Mouse (Mus musculus) frontal cortex, postnatal 25 days (tissue): ENCODE results near the gene Klf9.

Experiments
- DNase-seq, 2 experiments: peaks; one replicate each; pipeline ENCODE4 v3.0.0; 2022; ENCODE audit warnings: low spot score in 2 of 2

Klf9 gene

DNA sequence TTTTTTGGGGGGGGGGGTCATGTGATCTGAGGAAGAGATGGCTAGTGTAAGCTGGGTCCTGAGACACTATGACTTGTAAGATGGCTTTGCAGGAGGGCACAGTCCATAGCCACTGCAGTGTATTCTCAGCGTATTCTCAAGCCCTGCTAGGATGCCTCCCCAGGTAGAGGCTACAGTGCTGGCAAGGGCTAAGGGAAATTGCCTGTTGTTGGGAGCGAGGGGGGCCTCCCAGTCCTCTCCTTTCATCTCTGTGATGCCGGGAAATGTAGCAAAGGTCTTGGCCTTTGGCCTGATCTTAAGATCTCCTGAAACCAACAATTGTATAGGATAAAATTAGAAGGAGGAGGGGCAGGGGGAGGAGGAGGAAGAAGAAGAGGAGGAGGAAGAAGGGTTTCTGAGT lies 22.3 kb downstream of the Klf9 start:
- DNase-seq = no peak

DNA sequence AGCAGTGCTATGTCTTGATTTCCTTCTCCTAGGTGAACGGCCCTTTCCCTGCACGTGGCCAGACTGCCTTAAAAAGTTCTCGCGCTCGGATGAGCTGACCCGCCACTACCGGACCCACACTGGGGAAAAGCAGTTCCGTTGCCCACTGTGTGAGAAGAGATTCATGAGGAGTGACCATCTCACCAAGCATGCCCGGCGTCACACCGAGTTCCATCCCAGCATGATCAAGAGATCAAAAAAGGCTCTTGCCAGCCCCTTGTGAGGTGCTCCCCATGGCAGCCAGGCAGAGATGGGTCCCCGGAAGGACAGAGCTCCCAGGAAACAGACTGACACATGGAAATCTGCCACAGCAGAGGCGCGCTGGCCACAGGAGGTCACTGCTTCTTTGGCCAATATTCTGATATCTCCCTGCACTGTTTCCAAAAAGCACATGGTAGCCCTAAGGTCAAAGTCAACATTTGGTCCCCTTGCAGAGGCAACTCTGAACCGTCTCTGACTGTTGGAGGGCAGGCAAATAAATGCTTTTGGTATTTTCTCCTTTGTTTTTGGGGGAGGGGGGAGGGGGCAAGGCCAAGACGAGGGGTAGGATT lies 23.7 kb downstream of the Klf9 start:
- DNase-seq = no peak

DNA sequence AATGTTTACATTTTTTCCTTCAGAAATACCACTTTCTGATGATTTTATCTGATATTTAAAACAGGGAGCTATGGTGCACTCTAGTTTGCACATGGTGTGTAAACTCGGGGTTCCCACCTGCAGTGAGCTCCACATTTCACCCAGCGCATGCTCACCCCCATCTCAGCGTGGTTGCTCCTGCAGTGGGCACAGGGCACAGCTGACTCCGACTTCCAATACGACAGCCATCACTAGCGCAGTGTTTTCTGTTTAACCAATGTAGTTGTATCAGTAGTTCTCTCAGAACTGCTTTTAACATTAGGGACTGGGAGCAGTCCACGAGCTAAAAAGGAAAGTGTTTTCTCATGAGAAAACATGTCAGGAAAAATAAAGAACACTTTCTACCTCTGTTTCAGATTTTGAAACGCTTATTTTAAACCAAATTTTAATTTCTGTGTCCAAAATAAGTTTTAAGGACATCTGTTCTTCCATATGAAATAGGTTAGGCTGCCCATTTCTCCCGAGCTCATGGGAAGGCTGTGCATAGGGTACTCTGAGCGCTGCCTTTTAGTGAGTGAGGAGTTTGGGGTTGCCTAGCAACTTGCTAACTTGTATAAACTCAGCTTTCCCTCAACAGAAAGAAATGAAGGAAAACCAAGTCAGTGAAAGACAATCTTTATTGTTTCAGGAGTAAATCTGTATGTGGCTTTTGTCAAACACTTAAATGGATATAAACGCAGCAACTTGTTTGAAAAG lies 25.7 kb downstream of the Klf9 start:
- DNase-seq = no peak

DNA sequence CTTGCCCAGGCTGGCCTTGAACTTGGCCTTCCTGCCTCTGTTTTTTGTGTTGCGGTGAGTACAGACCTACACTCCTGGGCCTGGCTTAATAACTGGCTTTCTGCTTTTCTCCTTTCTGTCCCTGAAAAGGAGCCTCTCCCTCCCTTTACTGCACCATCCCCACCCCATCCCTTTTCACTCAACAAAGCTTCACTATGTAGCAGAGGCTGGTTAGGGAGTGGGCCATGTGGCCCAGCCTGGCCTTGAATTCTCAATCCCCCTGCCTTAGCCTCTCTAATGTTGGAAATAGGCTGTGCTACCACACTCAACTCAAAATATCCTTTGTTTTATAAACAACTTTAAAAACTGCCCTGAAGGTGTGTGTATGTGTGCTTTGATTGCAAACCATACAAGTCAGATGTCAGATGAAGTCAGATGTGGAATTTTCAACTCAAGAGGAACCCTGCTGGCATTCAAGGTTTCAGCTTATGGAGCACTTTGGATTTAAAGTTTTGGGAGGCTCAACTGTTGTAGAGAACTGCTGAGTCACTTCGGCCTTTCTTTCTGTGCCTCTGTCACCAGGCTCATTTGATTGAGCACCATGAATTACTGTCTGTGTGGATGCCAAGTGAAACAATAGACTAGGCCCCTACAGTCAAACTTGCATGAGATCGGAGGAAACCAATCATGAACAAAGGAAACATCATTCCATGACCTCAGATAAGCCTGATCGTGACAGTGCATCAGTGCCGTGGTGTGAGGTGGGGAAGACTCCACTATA lies 28.1 kb downstream of the Klf9 start:
- DNase-seq = no peak

DNA sequence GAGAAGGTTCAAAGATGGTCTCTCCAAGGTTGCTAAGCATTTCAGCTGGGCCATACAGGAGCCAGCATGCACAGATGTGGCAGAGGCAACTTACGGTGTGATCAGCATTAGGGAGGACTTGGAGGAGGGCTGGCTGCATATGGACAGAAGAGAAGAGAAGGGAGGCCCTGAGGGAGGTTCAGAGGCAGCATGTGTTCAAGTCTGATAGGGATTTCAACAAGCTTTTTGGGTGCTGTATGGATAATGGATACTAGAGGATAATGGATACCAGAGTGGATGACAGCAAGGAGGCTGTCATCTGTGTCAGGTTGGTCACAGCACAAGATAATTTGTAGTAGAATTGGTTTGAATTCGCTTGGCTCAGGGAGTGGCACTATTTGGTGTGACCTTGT lies 28.6 kb downstream of the Klf9 start:
- DNase-seq = no peak

DNA sequence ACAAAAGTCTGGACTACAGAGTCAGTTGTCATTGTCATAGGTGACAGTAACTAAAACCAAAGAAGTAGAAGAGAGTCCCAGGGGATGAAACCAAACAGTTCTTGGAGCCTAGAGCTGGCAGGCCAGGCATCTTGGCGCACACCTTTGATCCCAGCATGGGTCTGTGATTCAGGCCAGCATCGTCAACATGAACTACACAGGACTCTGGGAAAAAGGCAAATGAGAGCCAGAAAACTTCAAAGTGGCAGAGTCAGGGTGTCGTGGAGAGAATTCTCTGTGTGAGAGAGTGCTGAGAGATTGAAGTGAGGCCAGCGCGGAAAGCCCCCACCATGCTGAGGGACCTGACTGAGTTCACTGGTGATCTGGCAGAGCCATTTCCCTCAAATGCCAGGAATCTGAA lies 29.4 kb downstream of the Klf9 start:
- no peak for DNase-seq

DNA sequence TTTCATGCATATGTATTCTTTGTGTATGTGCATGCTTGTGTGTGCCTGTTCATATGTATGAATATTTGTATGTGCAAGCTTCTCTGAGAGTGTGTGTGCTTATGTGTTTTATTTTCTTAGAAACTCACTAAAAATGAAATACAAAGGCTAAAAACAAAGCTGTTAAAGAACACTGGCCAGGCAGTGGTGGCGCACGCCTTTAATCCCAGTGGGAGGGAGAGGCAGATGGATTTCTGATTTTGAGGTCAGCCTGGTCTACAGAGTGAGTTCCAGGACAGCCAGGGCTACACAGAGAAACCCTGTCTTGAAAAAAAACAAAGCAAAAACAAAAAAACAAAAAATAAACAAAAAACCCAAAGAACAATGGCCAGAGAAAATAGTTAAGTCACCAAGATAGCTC lies 30.1 kb downstream of the Klf9 start:
- DNase-seq = no peak

DNA sequence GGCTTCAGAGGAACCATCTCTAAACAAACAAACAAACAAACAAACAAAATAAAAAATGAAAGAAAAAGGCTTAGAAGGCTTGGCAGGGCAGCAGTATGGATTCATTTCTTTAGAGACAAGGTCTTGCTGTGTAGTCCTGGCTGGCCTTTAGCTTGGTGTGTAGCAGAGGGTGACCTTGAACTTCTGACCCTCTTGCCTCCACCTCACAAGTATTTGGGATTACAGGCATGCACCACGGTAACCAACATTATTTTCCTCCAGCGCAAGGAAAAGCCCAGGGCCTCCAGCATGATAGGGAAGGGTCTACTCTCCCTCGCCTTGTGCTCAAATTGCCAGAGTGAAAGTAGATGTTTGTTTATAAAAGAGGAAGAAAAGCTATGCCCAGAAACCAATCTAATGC lies 34.1 kb downstream of the Klf9 start:
- DNase-seq = no peak

DNA sequence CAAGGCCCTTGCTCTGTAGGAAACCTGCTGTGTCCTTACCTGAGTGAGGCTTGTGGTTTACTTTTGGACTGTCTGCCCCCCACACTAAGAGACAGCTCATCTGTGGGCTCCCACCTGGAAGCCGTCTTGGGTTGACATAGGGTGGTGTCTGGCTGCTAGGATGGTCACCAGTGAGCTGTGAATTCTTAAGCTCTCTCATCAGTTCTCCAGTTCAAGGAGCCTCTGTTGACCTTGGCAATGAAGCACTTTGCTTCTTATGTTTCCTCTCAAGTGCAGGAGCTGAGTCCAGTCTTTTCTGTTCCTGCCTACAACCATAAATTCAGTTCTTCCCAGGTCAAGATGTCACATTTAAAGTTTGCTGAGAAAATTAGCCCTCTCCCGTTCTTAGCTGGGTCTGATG lies 34.5 kb downstream of the Klf9 start:
- DNase-seq = no peak

DNA sequence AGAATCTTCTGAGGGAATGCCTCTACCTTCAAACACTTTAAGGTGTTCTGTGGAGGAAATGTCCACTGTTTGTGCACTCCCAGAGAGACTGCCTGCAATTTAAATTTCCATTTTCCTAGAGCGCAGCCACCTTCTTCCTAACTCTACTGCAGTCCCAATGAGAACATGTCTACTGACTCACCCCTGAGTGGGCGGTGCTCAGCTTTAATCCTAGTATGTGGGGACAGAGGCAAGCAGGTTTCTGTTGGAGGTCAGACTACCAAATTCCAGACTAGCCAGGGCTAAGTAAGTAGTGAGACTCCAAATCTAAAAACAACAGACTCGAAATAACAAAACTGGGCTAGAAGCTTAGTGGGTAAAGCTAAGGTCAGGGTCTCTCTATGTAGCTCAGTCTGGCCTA lies 37.5 kb downstream of the Klf9 start:
- no peak for DNase-seq

DNA sequence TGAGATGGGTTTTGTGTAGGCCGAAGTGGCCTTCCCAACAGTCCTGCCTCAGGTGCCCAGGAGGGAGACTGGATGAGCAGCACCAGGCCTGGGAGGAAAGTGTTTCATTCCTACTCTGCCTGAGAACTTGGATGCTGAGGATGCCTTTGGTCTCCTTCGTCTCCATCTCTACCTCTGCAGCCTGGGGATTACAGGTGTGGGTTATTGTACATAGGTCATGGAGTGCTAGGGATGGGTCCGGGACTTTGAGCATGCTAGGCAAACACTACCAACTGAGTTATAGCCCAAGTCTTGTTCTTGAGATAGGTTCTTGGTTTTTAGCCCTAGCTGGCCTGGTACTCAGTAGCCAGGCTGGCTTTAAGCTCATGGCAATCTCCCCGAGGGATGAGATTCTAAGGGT lies 42.5 kb downstream of the Klf9 start:
- no peak for DNase-seq

DNA sequence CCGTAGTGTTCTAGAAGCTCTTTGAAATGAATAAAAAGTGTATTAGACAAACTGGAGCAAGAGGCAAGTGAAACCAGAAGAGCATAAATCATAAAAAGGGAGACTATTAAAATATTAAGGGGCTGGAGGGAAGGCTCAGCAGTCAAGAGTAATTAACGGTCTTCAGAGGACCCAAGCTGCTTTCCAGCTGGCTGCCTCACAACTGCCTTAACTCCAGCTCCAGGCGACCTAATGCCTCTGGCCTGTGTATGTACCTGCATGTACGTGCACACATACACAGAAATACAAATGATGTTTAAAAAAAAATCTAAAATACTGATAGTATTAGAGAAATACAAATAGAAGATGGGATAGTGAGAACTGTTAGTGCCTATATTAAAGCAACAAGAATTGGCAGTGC lies 43.0 kb downstream of the Klf9 start:
- DNase-seq = no peak

DNA sequence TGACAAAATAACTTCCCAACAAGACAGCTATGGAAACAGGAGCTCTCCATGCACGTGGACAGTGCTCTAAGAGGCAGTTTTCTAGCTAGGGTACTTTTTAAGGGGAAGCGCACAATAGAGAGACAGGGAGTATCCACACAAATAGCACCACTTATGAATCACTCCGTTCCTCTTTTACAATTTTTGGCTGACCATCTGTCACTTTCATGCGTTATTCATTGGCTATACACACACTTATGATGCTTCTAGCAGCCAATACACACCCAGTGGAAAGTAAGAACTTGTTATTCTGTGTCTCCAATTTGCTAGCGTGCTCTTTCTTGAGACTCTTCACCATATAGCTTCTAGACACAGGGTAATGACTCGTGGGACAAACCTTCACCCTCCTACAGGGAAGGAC lies 46.7 kb downstream of the Klf9 start:
- no peak for DNase-seq

DNA sequence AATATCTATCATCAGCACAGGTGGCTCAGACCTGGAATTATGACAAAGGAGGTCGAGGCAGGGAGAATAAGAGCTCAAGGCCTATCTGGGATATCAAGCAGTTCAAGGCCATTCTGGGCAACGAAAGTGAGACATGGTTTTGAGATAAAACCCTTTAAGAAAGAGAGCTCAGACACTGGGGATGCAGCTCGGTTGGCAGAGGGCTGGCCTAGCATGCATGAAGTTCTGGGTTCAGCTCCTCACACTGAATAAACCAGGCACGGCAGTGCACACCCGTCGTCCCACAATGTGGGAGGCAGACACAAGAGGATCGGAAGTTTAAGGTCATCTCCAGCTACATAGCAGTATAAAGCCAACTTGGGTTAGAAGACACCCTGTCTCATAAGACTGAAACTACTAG lies 48.0 kb downstream of the Klf9 start:
- DNase-seq = no peak

DNA sequence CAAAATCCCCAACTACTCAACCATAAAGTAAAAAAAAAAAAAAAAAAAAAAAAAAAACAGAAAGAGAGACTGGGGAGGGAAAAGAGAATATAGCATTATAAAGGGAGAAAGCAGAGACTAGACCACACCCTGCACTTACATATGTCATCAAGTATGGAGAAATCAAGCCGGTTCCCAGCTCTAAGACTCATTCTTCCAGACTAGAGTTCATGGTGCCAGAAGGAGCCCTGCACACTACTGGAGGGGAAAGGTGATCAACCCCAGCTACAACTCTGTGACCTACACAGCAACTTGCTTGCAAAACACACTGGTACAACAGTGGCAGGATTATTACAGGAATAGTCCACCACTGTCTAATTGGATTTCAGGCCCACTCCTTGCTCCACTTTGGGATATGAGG lies 48.7 kb downstream of the Klf9 start:
- DNase-seq = no peak

DNA sequence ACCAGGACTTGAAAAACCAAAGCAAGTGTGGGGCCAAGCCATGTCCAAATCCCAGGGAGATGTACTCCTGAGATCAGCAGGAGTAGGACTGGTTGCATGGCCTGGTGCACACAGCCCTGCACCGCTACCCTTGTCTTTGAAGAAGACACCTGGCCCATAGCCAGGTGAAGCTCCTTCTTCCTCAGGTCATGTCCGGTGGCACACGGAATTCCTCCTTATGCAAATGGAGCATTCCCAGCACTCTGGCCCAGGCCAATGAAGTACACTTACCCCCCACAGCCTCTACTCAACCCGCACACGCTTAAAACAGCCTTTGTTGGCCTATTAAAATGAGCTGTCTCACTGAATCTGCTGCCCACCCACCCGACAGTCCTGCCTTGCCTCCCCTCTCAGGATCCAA lies 50.5 kb downstream of the Klf9 start:
- no peak for DNase-seq

DNA sequence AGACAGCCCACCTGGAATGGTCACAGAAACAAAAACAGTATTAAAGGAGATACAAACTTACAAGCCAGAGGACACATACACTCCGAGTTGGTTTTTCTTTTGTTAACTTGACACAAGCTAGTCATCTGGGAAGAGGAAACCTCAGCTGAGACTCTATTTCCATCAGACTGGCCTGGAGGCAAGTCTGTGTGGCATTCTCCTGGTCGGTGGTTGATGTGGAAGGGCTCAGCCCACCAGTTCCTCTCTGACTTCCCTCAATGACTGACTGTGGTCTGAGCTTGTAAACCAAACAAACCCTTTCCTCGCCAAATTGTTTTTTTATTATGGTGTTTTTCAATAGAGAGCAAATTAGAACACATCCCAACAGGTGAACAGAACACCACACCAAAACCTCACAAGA lies 52.0 kb downstream of the Klf9 start:
- DNase-seq = no peak

DNA sequence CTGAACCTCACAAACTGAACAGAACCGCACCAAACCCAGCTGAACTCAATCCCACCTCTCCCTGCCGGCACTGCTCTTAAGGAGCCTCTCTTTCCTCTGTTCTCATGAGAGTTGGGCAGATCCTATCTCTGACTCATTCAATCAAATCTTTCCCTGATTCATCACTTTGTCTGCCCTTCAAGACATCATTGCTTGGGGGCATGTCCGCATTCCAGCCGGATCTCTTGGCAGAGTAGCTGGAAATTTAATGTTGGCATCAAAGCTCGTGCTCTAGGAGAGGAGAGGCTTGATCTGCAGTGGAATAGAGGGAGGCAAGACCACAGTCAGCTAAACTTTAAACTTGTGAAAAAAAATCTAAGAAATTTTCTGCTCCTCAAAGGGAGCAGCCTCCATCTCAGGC lies 61.1 kb downstream of the Klf9 start:
- no peak for DNase-seq

DNA sequence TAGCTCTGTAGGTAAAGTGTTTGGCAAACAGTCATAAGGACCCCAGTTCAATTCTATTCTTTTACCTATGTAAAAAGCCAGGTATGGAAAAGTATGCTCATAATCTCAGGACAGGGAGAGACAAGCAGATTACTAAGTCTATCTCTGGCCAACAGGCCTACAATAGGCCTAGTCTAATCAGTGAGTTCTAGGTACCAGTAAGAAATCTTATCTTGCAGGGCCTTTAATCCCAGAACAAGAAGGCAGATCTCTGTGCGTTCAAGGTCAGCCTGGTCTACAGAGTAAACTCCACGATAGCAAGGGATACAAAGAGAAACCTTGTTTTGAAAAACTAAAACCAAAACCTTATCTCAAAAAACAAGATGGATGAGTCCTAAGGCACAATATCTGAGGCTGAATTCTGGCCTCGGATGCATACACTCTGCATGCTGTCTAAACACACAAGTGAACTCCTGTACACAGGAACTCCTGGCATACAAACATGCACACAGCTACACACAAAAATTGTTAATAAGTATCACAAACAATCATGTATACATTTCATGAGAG lies 62.6 kb downstream of the Klf9 start:
- no peak for DNase-seq

DNA sequence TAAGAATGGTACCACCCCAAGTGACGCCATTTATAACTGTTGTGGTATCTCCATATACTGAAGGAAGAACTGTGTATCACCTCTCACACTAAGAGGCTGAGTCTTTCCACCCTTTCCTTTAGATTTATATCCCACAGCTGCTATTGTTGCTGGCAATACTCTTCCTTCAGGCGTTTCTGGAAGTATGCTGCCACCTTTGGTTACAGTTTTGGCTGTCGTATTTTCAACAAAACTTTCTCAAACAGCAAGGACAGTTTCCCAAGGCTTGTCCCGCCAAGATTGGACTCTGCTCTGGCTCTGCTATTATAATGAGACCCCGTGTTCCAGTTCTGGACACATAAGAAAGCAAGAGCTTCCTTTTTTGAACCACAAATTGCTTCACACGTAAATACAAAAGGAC lies 70.3 kb downstream of the Klf9 start:
- no peak for DNase-seq

DNA sequence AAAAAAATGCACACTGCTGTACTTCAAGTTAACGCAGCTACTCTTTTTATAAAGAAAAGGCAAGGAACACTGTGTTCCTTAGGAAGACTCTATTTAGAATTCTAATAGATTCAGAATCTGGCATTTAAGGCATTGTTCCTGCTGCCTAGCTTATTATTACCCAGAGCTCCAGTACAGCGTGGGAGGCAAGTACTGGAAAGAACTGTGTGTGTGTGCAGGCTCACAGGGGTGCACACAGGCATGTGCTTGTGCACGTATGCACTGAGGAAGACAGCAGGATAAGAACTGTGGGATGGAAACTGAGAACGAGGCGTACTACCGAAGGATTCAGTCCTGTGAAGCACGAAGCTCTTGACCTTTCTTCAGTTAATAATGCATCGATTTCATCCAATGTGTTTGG lies 73.3 kb downstream of the Klf9 start:
- DNase-seq = peak; percentile 29 to 43
